Mouse (Mus musculus) E14TG2a.4 (cell line): ENCODE results near the gene Fbxo31.

Source experiments
- CTCF ChIP-seq: conservative IDR thresholded peaks from 2 replicates; pipeline ENCODE4 v1.5.1; 2014; ENCODE audit warnings: low read length
- NANOG ChIP-seq: IDR thresholded peaks from 2 replicates; pipeline ENCODE4 v1.6.1; 2014; ENCODE audit warnings: borderline replicate concordance, low read length, mixed read lengths

DNA sequence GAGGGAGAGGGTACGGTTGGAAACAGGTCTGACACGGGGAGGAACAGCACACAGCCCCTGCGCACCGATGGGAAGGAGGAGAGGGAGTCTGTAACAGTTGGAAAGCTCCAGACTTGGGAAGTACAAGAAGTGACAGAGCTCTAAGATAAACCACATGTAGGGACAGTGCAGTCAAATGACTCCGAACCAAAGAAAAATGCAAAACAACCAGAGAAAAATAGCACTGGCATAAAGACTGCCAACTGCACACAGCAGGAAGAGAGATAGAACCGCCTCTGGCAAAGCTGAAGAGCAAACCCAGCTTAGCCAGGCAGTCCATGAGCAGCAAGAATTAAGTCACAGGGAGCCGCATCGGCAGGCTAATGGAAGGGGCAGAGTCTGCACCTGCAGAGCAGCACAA is 44.4 kb upstream of the Fbxo31 start:
- no peak for TF ChIP-seq CTCF
- no peak for TF ChIP-seq NANOG
